Mouse (Mus musculus) cortical plate, adult 2 months (tissue): ENCODE measurements around the gene Dspp. TPM values are rescaled to one million over a fixed set of nuclear protein-coding genes. Genes with fewer than 3 reads are reported as not detected.

Experiments used
- H3K27ac ChIP-seq: fragments of 200-500 bp; 2 replicates; pipeline ENCODE4 v1.5.1; 2012; ENCODE audit warnings: low read length, control low read depth, inconsistent platforms; ENCODE audit not compliant: insufficient read depth
- H3K4me1 ChIP-seq: fragments of 200-500 bp; 2 replicates; pipeline ENCODE4 v1.6.1; 2011; ENCODE audit warnings: low read length; ENCODE audit not compliant: control insufficient read depth, insufficient read depth
- H3K4me3 ChIP-seq: fragments of 200-500 bp; 2 replicates; pipeline ENCODE4 v1.5.1; 2011; ENCODE audit warnings: mild to moderate bottlenecking, low read length, control low read depth; ENCODE audit not compliant: insufficient read depth
- CTCF ChIP-seq: fragments of 200-500 bp; IDR thresholded peaks from 2 replicates; pipeline ENCODE4 v1.5.1; 2011; ENCODE audit warnings: mild to moderate bottlenecking, control low read depth, low read length; ENCODE audit not compliant: insufficient read depth; ENCODE audit errors: extremely low read depth
- POLR2A ChIP-seq: fragments of 200-500 bp; IDR thresholded peaks from 2 replicates; pipeline ENCODE4 v1.6.1; 2011; ENCODE audit warnings: mild to moderate bottlenecking, low read length, control low read depth; ENCODE audit not compliant: insufficient read depth; ENCODE audit errors: extremely low read depth
- polyA plus RNA-seq: library from polyadenylated mRNA; depleted of rRNA; stranded (reverse); fragments of >200 nt; gene quantifications from 2 replicates; pipeline ENCODE4 v1.2.3, GENCODE M21; 2012

The Dspp gene
- polyA plus RNA-seq, 1 experiment, result 0.02 TPM

DNA sequence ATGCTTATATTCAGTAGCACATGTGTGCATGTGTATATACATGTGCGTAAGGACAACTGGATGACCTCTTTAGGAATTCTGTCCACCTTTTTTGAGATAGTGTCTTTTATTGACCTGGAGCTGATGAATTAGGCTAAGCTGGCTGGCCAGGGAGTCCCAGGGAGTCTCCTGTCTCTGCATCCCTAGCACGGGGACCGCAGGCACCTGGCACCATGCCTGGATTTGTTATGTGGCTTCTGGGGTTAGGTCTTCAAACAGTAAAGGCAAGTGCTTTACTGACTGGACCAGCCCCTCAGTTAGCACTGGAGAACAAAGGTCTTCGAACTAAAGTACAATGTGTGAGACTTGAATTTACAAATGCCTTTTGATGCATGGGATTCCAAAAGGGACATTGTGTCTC is 26.5 kb upstream of the Dspp start:
- H3K4me3 ChIP-seq, result no peak overlapping the region
- H3K27ac ChIP-seq, result no peak overlapping the region
- no peaks in the 10 kb centered on the region for H3K4me1 ChIP-seq
- TF ChIP-seq POLR2A (no peak), CTCF (no peak)

DNA sequence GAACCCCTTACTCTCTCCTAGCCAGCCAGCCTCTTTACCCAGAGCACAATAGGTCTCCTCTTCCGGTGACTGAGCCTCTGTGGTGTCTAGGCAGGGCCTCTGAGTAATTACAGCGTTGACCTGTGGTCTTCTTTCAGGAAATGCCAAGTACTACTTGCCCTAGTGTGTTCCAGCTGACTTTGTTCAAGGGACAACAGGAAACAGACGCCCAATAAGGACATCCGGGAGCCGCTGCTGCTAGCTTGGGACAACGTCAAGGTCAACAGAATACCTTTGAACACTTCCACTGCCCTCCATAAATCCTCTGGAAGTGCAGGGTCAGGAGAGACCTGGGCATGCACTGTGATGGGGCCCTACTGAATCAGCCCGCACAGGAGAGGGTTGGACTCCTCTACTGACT is 21.2 kb upstream of the Dspp start:
- Histone ChIP-seq H3K27ac (no peak overlapping the region), H3K4me3 (no peak overlapping the region), H3K4me1 (no peaks in the 10 kb centered on the region)
- TF ChIP-seq CTCF, result no peak
- TF ChIP-seq POLR2A, result no peak

DNA sequence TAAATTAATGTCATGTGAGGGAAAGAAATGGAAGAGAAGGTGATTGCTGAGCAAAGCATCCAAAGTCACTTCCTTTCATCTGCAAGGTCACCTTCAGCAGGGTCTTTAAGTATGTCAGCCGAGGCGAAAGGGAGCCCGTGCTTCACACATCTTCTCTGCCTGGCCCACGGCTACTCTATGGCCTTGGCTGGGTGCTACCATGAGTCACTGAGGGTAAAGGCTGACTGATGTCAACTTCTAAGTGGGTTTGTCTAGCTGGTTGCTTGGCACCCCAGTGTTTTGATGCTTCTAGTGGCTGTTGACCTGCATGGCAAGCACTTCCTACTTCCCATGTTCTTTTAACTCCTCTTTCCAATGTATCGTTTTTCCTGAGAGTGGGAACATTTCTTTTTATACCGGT is 20.3 kb upstream of the Dspp start:
- Histone ChIP-seq H3K4me3 (no peak overlapping the region), H3K27ac (no peak overlapping the region), H3K4me1 (no peaks in the 10 kb centered on the region)
- TF ChIP-seq CTCF (no peak), POLR2A (no peak)

DNA sequence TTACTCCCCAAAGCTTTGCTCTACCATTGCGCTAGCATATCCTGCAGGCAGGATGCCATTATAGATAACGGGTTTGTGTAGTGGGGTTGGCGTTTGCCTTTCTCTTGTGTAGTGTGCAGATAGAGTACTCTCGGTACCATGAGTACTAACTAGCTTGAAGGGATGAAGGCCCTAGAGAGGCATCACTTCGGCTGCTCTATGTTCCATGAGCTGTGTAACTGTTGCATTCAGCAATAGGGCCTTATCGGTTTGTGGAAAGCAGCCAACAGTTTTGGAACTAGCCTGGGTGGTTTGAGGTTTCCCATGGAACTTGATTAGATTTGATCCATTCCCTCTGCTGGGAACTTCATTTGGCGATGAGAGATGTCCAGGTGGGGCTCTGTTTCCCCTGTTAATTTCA is 12.8 kb upstream of the Dspp start:
- no peak overlapping the region for H3K4me3 ChIP-seq
- H3K4me1 ChIP-seq, result peaks cover 3% of the 10 kb centered on the region; the same call in 1 of the 2 replicates
- H3K27ac ChIP-seq, result peak overlapping the region; percentile 85
- TF ChIP-seq POLR2A (no peak), CTCF (no peak)

DNA sequence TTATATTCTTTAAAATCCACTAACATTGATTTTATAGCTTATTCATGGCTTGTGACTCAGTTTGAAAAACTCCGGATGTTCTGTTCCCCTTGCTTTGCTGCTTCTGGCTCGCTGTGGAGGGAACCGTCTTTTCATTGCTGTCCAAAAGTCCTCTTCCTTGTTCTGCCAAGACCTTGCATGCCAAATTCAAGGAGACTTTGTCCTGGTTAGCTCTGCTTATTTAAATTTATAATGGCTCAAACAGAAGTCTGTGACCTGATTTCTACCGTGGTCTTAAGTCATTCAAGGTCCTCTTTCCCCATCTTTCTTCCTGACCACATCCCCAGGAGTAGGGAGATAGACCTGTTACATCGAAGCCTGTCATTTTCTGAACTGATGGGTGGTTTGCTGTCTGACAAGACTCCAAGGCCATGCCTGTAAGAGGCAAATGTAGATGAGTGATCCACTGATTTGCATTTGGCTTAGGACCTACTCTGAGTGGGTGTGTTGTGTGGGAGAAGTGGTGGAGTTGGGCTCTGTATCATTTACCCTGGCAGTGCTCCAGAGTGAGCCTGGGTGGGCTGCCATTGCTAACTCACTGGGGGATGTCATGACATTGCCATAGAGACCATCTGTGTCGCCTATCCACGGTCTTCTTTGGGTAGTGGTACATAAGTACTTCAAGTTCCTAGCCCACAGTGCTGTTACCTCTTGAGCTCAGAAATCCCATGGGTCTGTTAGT is 12.0 kb upstream of the Dspp start:
- H3K4me3 ChIP-seq, result no peak overlapping the region
- no peak for TF ChIP-seq CTCF
- no peak for TF ChIP-seq POLR2A
- peaks cover 3% of the 10 kb centered on the region; the same call in 1 of the 2 replicates for H3K4me1 ChIP-seq
- H3K27ac ChIP-seq, result no peak overlapping the region

DNA sequence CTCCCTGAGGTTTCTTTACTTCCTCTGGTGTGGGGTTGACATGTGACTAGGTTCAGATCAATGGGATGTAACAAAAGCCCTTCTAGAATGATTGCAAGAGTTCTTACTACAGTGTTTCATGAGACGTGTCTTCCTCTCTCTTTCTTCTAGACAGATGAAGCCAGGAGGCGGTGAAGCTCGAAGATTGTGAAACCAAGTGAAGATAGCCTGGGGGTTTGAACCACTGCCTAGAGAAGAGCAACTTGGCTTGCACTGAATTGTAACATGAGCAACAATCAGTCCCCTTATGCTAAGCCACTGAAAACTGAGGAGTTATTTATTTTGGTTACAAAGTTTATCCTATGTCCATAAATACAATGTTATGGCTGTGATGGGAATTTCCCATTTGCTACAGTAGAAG is 9.9 kb upstream of the Dspp start:
- Histone ChIP-seq H3K27ac (no peak overlapping the region), H3K4me3 (no peak overlapping the region), H3K4me1 (peaks cover 3% of the 10 kb centered on the region; the same call in 1 of the 2 replicates)
- TF ChIP-seq POLR2A, result no peak
- TF ChIP-seq CTCF, result no peak

DNA sequence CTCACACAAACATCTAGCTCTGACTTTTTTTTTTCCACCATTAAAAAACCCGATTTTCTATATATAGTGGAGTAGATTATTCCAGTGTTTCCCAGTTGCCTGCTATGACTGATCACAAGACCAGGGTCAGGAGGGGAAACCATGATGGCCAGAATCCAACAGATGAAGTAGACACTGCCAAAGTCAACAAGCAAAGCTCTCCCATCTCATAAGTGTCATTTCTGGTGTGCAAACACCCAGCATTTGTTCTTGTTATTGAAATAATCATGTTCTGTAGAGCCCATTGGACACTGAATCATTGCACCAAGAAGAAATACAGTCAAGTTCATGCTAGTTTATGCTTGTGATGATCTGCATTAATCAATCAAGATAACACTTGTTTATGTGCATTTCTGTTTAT is 9.1 kb upstream of the Dspp start:
- Histone ChIP-seq H3K27ac (no peak overlapping the region), H3K4me3 (no peak overlapping the region), H3K4me1 (peaks cover 3% of the 10 kb centered on the region; the same call in 1 of the 2 replicates)
- TF ChIP-seq CTCF (no peak), POLR2A (no peak)

DNA sequence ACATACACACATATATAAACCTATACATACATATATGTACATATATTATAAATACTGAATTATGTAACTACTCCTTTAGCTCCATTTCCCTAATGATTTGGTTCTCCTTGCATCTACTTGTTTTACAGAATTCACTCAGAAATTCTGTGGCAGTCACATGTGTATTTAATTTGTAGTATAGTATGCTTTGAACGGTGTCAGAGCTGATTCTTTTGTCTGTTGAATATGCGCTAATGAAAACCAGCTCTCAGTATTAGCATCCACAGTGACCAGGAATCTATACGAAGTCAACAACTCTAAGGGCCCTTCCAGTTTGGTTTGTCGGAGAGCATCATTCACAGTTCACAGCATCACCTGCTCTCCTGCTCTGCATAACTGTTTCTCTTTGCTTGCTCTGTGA is 7.0 kb upstream of the Dspp start:
- H3K27ac ChIP-seq, result no peak overlapping the region
- H3K4me3 ChIP-seq, result no peak overlapping the region
- H3K4me1 ChIP-seq, result peaks cover 2% of the 10 kb centered on the region; the same call in 1 of the 2 replicates
- TF ChIP-seq POLR2A, result no peak

DNA sequence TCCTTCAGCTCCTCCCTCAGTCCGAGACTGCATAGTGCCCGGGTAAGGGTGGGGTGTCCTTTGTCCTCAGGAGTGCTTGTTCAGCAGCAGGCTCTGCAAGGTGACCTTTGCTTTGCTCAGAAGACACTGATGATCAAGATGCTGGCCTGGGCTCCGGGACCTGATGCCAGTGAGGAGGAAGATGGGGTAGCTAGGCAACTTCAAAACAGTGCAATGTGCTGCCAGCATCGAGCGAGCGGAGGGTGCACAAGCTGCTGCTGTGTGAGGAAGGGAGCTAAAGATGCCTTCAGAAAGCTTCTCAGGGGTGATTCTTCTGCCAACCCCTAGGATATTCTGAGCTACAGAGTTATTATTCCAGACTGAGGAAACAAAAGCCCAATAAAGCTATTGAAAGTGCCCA is 2.6 kb downstream of the Dspp start:
- Histone ChIP-seq H3K4me3 (no peak overlapping the region), H3K27ac (no peak overlapping the region; the same call in 1 of the 2 replicates), H3K4me1 (no peaks in the 10 kb centered on the region; the same call in 1 of the 2 replicates)
- TF ChIP-seq CTCF (no peak), POLR2A (peak; percentile 34; the same call in 1 of the 2 replicates)

DNA sequence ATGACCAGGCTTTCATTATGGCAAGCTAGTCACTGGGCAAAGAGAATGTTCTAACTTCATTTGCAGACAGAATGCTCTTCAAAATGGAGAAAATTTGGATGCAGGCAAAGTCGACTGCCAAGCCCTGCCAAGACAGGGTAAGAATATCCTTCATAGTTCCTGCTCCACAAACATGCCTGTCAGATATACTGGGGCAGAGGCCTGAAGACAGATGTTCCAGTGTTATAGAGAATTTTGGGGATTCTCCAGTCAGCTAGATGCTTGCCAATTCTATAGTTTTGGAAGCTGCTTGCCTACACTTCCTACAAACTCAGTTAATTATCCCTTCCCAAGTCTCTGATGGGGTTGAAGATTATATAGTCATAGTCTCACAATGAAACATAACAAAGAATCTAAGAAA is 13.2 kb downstream of the Dspp start:
- Histone ChIP-seq H3K4me1 (no peaks in the 10 kb centered on the region), H3K27ac (no peak overlapping the region), H3K4me3 (no peak overlapping the region)
- TF ChIP-seq POLR2A, result no peak

DNA sequence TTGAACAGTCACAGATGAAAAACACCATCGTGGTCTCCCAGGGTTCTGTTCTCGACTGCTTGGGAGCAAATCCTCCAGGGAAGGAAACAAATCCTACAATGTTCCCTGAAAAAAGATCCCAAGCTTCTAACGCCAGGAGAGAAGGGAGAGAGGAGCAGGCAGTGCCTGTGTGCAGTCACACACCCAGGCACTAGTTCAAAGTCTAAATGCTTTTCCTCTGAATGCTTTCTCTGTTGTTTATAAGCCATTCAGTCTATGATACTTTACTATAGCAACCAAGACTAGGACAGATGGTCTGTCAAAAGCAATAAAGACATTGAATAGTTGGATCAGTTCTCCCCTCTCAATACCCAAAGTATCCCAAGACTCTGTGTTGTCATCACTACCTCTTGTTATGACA is 16.8 kb downstream of the Dspp start:
- H3K4me3 ChIP-seq, result no peak overlapping the region
- TF ChIP-seq CTCF, result no peak
- TF ChIP-seq POLR2A, result no peak
- H3K27ac ChIP-seq, result no peak overlapping the region
- H3K4me1 ChIP-seq, result no peaks in the 10 kb centered on the region
